Mouse (Mus musculus) cerebellum, postnatal 36 days (tissue): ENCODE measurements around the gene Psmd1.

Experiments
- DNase-seq, 2 experiments: peaks; one replicate each; pipeline ENCODE4 v3.0.0; 2021 to 2022; ENCODE audit warnings: mixed read lengths in 2 of 2

Psmd1 gene

GRCm38 (mm10) chr1:86062523-86062922 lies 1.7 kb upstream of the Psmd1 start:
- no peak for DNase-seq

GRCm38 (mm10) chr1:86076565-86076964 lies 12.4 kb downstream of the Psmd1 start:
- no peak for DNase-seq

GRCm38 (mm10) chr1:86094413-86094812 lies 30.2 kb downstream of the Psmd1 start:
- DNase-seq, result no peak

- DNase-seq, result no peak
Measured at GRCm38 (mm10) chr1:86105054-86105453, 40.9 kb downstream of the Psmd1 start.

- peak; percentile 4 to 8 for DNase-seq
Measured at GRCm38 (mm10) chr1:86111779-86112178, 47.6 kb downstream of the Psmd1 start, which contains the start of gene Htr2b. Htr2b (minus strand) TSS chr1:86111970.

GRCm38 (mm10) chr1:86114141-86114540 lies 50.0 kb downstream of the Psmd1 start:
- DNase-seq, result no peak

GRCm38 (mm10) chr1:86119549-86119948 lies 55.4 kb downstream of the Psmd1 start:
- no peak for DNase-seq

- no peak for DNase-seq
Measured at GRCm38 (mm10) chr1:86126036-86126435, 61.8 kb downstream of the Psmd1 start.

- DNase-seq, result no peak
Measured at GRCm38 (mm10) chr1:86133337-86133736, 69.2 kb downstream of the Psmd1 start, which contains the start of gene Gm21972. Gm21972 (plus strand) TSS chr1:86133637.

- DNase-seq, result no peak
Measured at GRCm38 (mm10) chr1:86135315-86135714, 71.1 kb downstream of the Psmd1 start.

- DNase-seq, result no peak
Measured at GRCm38 (mm10) chr1:86141081-86141480, 76.9 kb downstream of the Psmd1 start.

- DNase-seq, result no peak
Measured at GRCm38 (mm10) chr1:86143165-86143564, 79.0 kb downstream of the Psmd1 start.

- no peak for DNase-seq
Measured at GRCm38 (mm10) chr1:86144001-86144944, 80.1 kb downstream of the Psmd1 start.

GRCm38 (mm10) chr1:86146293-86146692 lies 82.1 kb downstream of the Psmd1 start:
- DNase-seq, result no peak

- peak in 1 of 2 experiments; percentile 13 for DNase-seq
Measured at GRCm38 (mm10) chr1:86147557-86147956, 83.4 kb downstream of the Psmd1 start.

GRCm38 (mm10) chr1:86148161-86148560 lies 84.0 kb downstream of the Psmd1 start:
- DNase-seq, result no peak

- DNase-seq, result no peak
Measured at GRCm38 (mm10) chr1:86150929-86151328, 86.7 kb downstream of the Psmd1 start.

GRCm38 (mm10) chr1:86151376-86151775 lies 87.2 kb downstream of the Psmd1 start:
- DNase-seq, result no peak

GRCm38 (mm10) chr1:86152618-86153017 lies 88.4 kb downstream of the Psmd1 start:
- DNase-seq, result no peak

- peak; percentile 91 to 92 for DNase-seq
Measured at GRCm38 (mm10) chr1:86154133-86154823, 90.1 kb downstream of the Psmd1 start, which contains the start of gene Armc9. Armc9 (plus strand) TSS chr1:86154780.

- no peak for DNase-seq
Measured at GRCm38 (mm10) chr1:86154824-86155164, 90.6 kb downstream of the Psmd1 start.

GRCm38 (mm10) chr1:86156075-86156474 lies 91.9 kb downstream of the Psmd1 start:
- DNase-seq, result no peak

- no peak for DNase-seq
Measured at GRCm38 (mm10) chr1:86156595-86156994, 92.4 kb downstream of the Psmd1 start.

- no peak for DNase-seq
Measured at GRCm38 (mm10) chr1:86160059-86160458, 95.9 kb downstream of the Psmd1 start.
